Mouse (Mus musculus): ENCODE measurements around the gene Mkrn2.

GRCm38 (mm10) chr6:115583430-115584125 is 18.1 kb upstream of the Mkrn2 start:
- TF ChIP-seq CEBPB (IDR thresholded peaks at IDR 0.05; ENCODE audit: low read depth) (no peak), USF1 (IDR thresholded peaks at IDR 0.05; ENCODE audit: low read depth) (no peak)
